Mouse (Mus musculus): ENCODE data around the gene Eme1.

- no peak for TF ChIP-seq POLR2AphosphoS2 (IDR thresholded peaks at IDR 0.05; ENCODE audit: low read depth, low read length)
- TF ChIP-seq CTCF (conservative IDR thresholded peaks at IDR 0.05 in 1 of 2, IDR thresholded peaks at IDR 0.05 in 1 of 2; ENCODE audit: low read depth in 2 of 2, low read length in 2 of 2), result peak in 1 of 2 experiments; percentile 10; a peak in 1 of 4 replicates
- TF ChIP-seq POLR2A (IDR thresholded peaks at IDR 0.05; ENCODE audit: low read depth, low read length), result no peak
- no peak for TF ChIP-seq EP300 (IDR thresholded peaks at IDR 0.05; ENCODE audit: low read length)
- TF ChIP-seq USF2 (conservative IDR thresholded peaks at IDR 0.05; ENCODE audit: low read depth, low read length), result no peak
- no peak for TF ChIP-seq E2F4 (IDR thresholded peaks at IDR 0.05; ENCODE audit: insufficient replicate concordance, low read depth, low read length)
- TF ChIP-seq KAT2A (IDR thresholded peaks at IDR 0.05; ENCODE audit: insufficient replicate concordance, low read length), result no peak
- no peak for TF ChIP-seq ELF1 (IDR thresholded peaks at IDR 0.05; ENCODE audit: low read depth, low read length)
- no peak for TF ChIP-seq MEF2A (IDR thresholded peaks at IDR 0.05; ENCODE audit: borderline replicate concordance, low read depth, low read length)
- TF ChIP-seq TCF12 (IDR thresholded peaks at IDR 0.05; ENCODE audit: low read depth, low read length), result no peak
- TF ChIP-seq USF1 (IDR thresholded peaks at IDR 0.05; ENCODE audit: low read depth, low read length), result no peak
- no peak for TF ChIP-seq CHD1 (IDR thresholded peaks at IDR 0.05; ENCODE audit: low read depth, low read length)
- no peak for TF ChIP-seq MXI1 (IDR thresholded peaks at IDR 0.05; ENCODE audit: low read depth, low read length)
- TF ChIP-seq ZMIZ1 (IDR thresholded peaks at IDR 0.05; ENCODE audit: low read depth, low read length), result no peak
Observed at GRCm38 (mm10) chr11:94661344-94661743, 7.6 kb upstream of the Eme1 start.

All from CH12.LX (cell line).